Mouse (Mus musculus): ENCODE measurements around the gene Rnf207. TPM values are rescaled to one million over a fixed set of nuclear protein-coding genes. Genes with fewer than 3 reads are reported as not detected.

The Rnf207 gene
- polyA plus RNA-seq (2014; fragmentation: Illumina TruSeq; extraction: RNeasy Lipid Tissue Mini Kit (QIAGEN cat#74804); ENCODE audit: low read depth, low replicate concordance) = 2.8 TPM

DNA sequence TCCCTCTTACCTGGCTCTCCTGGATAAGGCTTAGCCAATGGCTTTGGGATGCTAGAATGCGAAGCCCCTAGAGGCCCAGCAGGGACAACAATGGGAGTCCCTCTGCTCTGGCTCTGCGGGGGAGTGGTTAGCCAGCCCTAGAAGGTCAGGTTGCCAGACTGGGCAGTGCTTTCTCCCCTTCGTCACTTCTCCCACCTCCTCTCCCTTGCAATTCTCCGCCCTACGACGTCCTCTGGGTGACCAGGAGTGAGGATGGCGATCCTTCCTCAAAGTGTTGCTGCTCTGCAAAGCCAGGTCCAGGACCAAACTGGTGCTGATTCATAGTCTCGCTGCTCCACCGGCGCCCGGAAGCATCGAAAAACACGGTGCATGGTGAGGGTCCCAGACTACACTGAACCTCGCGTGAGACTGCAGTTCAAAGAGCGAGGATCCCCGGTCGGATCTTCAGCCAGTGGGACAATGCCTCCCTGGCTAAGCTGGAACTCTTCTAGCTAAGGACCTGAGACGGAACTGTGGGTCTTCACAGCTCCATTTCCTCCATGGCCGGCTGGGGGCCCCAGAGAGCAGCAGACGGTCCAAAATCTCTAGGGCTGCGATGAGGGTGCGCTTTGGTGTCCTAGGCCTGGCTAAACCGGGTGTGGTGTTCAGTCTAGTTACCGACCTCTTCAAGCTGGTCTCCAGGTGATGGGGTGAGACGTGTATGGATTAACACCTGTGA lies at the start of gene Rnf207:
Gene Rnf207, minus strand, starts transcription at position 477 of the 718 bp plus-strand sequence.

DNA sequence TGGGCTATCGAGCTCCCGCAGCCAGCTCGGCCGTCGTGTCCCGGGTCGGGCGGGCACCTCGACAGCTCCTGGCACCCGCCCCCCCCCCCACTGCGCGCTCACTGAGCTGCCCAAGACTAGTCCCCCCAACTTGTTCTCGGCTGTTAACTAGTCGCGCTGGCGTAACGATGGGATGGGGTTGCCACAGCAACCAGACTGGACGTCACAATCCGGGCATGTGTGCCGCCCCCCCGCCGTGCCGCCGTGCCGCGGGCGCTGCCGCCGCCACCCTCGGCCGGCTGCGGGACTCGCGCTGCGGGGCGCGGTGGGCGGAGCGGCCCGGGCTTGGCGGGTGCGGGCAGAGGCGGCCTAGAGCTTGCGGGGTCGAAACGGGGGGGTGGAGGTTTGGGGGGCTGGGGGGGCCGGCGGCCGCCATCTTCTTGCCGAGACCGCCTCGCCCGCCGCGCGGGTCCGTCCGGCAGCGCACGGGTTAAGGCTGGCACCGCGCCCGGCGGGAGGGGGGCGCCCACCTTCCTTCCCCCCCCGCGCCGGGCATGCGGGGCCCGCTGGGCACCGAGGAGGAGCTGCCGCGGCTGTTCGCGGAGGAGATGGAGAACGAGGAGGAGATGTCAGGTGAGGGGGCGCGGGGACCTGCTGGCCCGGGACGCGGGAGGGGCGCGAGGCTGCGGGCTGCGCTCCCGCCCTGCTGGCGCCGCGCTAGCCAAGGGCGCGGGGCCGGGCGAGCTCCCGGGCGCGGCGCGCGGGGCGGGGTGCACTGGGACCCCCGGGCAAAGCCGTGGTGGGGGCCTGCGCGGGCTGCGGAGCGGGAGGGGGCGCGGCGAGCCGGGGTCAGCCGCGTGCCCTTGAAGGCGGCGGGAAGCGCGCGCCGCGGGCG lies 19.9 kb upstream of the Rnf207 start, which contains the start of gene Chd5:
Gene Chd5, plus strand, starts transcription at position 233 of the 874 bp plus-strand sequence.

DNA sequence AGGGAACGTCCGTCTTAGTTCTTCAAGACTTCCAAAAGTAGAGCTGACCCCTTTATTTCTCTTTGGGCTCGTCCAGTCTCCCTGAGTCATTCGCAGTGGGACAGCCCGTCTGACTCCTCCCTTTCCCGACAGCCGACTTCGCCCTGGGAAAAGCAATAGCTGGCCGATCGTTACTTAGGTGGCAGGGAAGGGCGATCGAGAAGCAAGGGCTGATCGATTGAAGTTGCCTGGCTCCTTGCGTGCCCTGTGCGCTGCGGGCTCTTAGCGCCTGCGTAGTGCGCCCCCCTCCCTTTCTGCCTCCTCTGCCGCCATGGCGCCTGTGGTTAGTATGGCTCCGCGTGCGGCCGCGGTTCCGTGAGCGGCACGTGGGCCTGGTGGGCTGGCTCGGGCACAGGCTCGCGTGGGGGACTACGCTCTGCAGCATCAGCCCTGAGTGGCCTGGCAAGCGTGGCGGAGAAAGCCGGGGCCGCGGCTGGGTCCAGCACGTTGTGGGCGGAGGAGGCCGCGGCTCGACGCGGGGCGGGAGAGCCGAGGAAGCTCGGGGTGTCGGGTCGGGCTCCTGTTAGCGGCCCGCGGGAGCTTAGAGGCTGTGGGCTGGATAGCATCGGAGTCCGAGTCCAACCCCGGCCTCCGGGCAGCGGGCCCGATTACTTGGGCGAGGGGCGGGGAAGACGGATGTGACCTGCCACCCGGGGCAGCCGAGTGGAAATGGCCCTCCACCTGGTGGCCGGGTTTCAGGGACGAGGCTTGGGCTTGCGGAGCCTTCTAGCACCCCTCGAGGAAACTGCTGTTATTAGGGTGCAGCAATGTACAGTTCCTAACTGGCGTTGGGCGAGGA lies 7.0 kb upstream of the Rnf207 start, which contains the start of gene Rpl22:
Gene Rpl22, plus strand, starts transcription at position 169 of the 838 bp plus-strand sequence.

DNA sequence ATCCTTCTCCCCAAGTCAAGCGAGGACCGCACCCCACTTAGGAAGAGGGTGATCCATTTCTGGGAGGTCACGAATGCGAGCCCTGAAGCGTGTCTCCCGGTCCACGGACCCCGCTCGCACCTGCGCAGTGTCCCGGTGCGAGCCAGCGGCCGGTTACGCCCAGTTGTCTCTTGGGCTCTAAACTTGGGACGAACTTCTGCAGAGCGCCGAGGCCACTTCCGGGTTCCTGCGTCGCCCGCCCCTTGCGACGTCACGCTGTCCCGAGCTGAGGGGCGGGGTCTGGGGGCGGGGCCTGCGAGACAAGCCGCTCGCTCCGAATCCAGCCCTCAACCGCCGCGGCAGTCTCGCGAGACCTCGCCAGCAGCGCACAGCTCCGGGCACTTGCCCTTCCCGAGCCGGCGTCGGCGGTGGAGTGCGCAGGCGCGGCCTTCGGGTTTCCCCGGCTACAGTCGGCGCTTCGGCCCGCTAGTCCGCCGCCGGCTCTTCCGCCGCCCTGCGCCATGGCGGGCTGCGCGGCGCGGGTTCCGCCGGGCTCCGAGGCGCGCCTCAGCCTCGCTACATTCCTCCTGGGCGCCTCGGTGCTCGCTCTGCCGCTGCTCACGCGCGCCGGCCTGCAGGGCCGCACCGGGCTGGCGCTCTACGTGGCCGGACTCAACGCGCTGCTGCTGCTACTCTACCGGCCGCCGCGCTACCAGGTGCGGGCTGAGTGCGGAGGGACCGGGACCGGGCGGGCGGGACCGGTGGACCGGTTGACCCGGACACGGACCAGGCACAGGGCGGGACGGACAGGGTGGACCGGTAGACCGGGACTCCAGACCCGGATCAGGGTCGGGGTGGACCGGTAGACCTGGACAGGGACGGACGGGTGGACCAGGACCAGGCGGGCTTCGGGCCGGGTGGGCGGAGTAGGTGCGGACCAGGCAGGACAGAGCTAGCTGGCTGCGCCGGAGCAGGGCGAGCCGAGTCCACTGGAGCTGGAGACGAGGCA lies 21.6 kb downstream of the Rnf207 start, which contains the start of gene Icmt:
Gene Icmt, plus strand, starts transcription at position 354 of the 988 bp plus-strand sequence.

DNA sequence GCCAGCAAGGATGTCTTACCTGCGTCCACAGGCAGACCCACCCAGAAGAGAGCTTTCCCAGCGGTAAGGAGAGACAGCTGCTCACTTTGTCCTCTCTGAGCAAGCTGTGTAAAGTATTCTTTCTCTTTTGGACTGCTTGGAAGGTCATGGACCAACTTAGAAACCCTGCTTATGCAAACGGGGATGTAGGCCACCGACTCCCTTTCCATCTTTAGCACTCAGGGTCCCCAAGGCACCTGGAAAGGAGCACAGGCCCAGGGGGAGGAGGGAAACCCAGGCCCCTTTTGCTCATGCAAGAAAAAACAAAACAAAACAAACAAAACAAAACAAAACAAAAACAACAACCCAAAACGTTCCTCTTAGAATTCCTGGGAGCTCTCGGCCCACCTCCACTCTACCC lies 27.2 kb downstream of the Rnf207 start, which contains the start of gene Hes3:
Gene Hes3, minus strand, starts transcription at position 101 of the 400 bp plus-strand sequence.

DNA sequence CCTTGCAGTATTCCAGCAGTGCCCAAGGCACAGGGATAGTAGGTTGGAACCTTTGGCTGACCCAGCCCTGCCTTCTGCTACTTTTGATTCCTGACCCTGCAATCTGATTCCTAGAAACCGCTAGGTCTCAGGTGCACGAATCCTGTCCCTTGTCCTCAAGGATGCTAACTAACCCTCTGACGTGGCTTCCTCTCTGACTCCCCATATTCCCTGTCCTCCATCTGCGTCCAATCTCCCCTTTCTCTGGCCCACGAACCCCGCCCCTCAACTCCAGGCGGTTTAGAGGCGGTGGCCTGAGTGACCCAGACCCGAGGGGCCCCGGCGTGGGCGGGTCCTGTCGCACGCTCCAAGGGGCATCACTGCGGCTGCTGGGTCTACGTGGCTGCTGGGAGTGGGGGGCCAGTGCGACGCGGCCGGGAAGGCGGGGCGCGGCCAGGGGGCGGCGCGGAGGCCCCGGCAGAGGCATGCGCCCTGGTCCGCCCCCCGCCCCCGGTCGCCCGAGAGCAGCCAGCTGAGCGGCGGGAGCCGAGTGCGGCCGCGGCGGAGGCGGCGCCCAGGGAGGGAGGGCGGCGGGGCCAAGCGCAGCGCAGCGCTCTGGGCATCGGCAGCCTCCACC lies 45.1 kb downstream of the Rnf207 start, which contains the start of gene Gpr153:
Gene Gpr153, plus strand, starts transcription at position 612 of the 616 bp plus-strand sequence.

Other genes with a start within 250 kb of the Rnf207 start
- gene Plekhg5, start 246.5 kb downstream of the Rnf207 start, polyA plus RNA-seq (2014; fragmentation: Illumina TruSeq; extraction: RNeasy Lipid Tissue Mini Kit (QIAGEN cat#74804); ENCODE audit: low read depth, low replicate concordance) = 27.6 TPM
- 6.8 TPM for gene Tnfrsf25, start 203.1 kb downstream of the Rnf207 start, polyA plus RNA-seq (2014; fragmentation: Illumina TruSeq; extraction: RNeasy Lipid Tissue Mini Kit (QIAGEN cat#74804); ENCODE audit: low read depth, low replicate concordance)
- gene Espn, start 166.6 kb downstream of the Rnf207 start, polyA plus RNA-seq (2014; fragmentation: Illumina TruSeq; extraction: RNeasy Lipid Tissue Mini Kit (QIAGEN cat#74804); ENCODE audit: low read depth, low replicate concordance) = 71.0 TPM
- 0.38 TPM for gene Hes2, start 160.1 kb downstream of the Rnf207 start, polyA plus RNA-seq (2014; fragmentation: Illumina TruSeq; extraction: RNeasy Lipid Tissue Mini Kit (QIAGEN cat#74804); ENCODE audit: low read depth, low replicate concordance)
- gene Acot7, start 140.9 kb downstream of the Rnf207 start, polyA plus RNA-seq (2014; fragmentation: Illumina TruSeq; extraction: RNeasy Lipid Tissue Mini Kit (QIAGEN cat#74804); ENCODE audit: low read depth, low replicate concordance) = 37.1 TPM
- gene Gpr153, start 44.8 kb downstream of the Rnf207 start, polyA plus RNA-seq (2014; fragmentation: Illumina TruSeq; extraction: RNeasy Lipid Tissue Mini Kit (QIAGEN cat#74804); ENCODE audit: low read depth, low replicate concordance) = 13.3 TPM
- not detected for gene Hes3, start 27.3 kb downstream of the Rnf207 start, polyA plus RNA-seq (2014; fragmentation: Illumina TruSeq; extraction: RNeasy Lipid Tissue Mini Kit (QIAGEN cat#74804); ENCODE audit: low read depth, low replicate concordance)
- gene Icmt, start 21.8 kb downstream of the Rnf207 start, polyA plus RNA-seq (2014; fragmentation: Illumina TruSeq; extraction: RNeasy Lipid Tissue Mini Kit (QIAGEN cat#74804); ENCODE audit: low read depth, low replicate concordance) = 32.9 TPM
- gene Rpl22, start 6.7 kb upstream of the Rnf207 start, polyA plus RNA-seq (2014; fragmentation: Illumina TruSeq; extraction: RNeasy Lipid Tissue Mini Kit (QIAGEN cat#74804); ENCODE audit: low read depth, low replicate concordance) = 632 TPM
- gene Chd5, start 19.7 kb upstream of the Rnf207 start, polyA plus RNA-seq (2014; fragmentation: Illumina TruSeq; extraction: RNeasy Lipid Tissue Mini Kit (QIAGEN cat#74804); ENCODE audit: low read depth, low replicate concordance) = 1.6 TPM
- gene Nphp4, start 157.7 kb upstream of the Rnf207 start, polyA plus RNA-seq (2014; fragmentation: Illumina TruSeq; extraction: RNeasy Lipid Tissue Mini Kit (QIAGEN cat#74804); ENCODE audit: low read depth, low replicate concordance) = 1.5 TPM
- 3.7 TPM for gene Kcnab2, start 158.9 kb upstream of the Rnf207 start, polyA plus RNA-seq (2014; fragmentation: Illumina TruSeq; extraction: RNeasy Lipid Tissue Mini Kit (QIAGEN cat#74804); ENCODE audit: low read depth, low replicate concordance)